Mouse (Mus musculus): ENCODE measurements around the gene Xpo6.

DNA sequence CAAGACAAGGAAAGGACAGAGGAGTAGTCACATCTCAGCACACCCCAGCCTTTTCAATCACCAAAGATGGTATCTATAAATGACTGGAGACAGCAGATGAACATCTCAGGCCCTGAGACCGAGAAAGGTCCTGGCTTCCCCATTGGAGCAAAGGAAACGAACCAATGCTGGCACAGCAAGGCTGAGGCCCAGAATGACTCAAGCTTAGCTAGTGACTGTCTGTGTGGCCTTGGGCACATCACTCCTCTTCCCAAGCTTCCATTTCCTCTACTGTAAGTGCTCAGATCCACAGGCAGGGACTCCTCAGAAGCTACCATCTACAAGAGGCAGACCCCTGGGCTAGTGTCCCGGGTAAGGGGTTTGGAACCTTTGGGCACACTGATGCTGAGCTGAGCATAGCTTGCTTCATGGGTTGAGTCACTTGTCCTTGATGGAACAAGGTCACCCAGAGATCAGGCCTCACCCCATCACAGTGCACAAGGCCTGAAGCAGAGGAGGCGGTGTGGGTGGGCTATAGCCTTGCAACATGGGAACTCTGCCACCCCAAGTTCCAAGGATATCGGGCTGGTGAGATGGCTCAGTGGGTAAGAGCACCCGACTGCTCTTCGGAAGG is 101.0 kb downstream of the Xpo6 start:
- no peak for TF ChIP-seq CTCF (IDR thresholded peaks at IDR 0.05; ENCODE audit: low read depth)
- no peak for TF ChIP-seq EP300 (IDR thresholded peaks at IDR 0.05; ENCODE audit: low read depth)
